Mouse (Mus musculus) adrenal gland, postnatal 25 days (tissue): Measurements from ENCODE around the gene Bpifb1. TPM values are rescaled to one million over a fixed set of nuclear protein-coding genes. Genes with fewer than 3 reads are reported as not detected.
"Not testable (repeated sequence)": the region's sequence is repeated elsewhere in the genome, so short reads cannot be mapped to it uniquely, and the experiment has no call there.

Source experiments
- DNase-seq: peaks from one replicate; pipeline ENCODE4 v3.0.0; 2021; ENCODE audit warnings: mixed read lengths
- long read RNA-seq: library from polyadenylated mRNA; stranded (forward); transcript quantifications from one replicate; pipeline ENCODE4 v2.0.0, GENCODE M21; 2021
- total RNA-seq: library from RNA; stranded (reverse); gene quantifications from 2 replicates; pipeline ENCODE4 v1.2.3, GENCODE M21; 2021

The Bpifb1 gene
- not detected in 2 replicates for total RNA-seq
- long read RNA-seq, result 0 reads

GRCm38 (mm10) chr2:154190546-154191258 is at the start of gene Bpifb1:
Bpifb1 (plus strand) TSS chr2:154190818.
- no peak for DNase-seq

GRCm38 (mm10) chr2:154142580-154142979 is 48.0 kb upstream of the Bpifb1 start, which contains the start of gene Bpifa1:
Bpifa1 (plus strand) TSS chr2:154142880.
- no peak for DNase-seq

GRCm38 (mm10) chr2:154143735-154144134 is 46.9 kb upstream of the Bpifb1 start:
- DNase-seq, result no peak

- DNase-seq, result no peak
Observed at GRCm38 (mm10) chr2:154147496-154147895, 43.1 kb upstream of the Bpifb1 start.

- peak; percentile 63 for DNase-seq
Observed at GRCm38 (mm10) chr2:154158433-154158832, 32.2 kb upstream of the Bpifb1 start.

- DNase-seq, result no peak
Observed at GRCm38 (mm10) chr2:154162307-154162706, 28.3 kb upstream of the Bpifb1 start, which contains the start of gene Bpifa5. Bpifa5 (plus strand) TSS chr2:154162607.

- no peak for DNase-seq
Observed at GRCm38 (mm10) chr2:154163306-154163705, 27.3 kb upstream of the Bpifb1 start.

- no peak for DNase-seq
Observed at GRCm38 (mm10) chr2:154169172-154169571, 21.4 kb upstream of the Bpifb1 start.

GRCm38 (mm10) chr2:154171621-154172020 is 19.0 kb upstream of the Bpifb1 start:
- DNase-seq, result no peak

- DNase-seq, result no peak
Observed at GRCm38 (mm10) chr2:154173313-154173712, 17.3 kb upstream of the Bpifb1 start.

GRCm38 (mm10) chr2:154181900-154182299 is 8.7 kb upstream of the Bpifb1 start:
- DNase-seq, result not testable (repeated sequence)

- DNase-seq, result not testable (repeated sequence)
Observed at GRCm38 (mm10) chr2:154183061-154183460, 7.6 kb upstream of the Bpifb1 start.

GRCm38 (mm10) chr2:154185319-154185718 is 5.3 kb upstream of the Bpifb1 start:
- no peak for DNase-seq

- no peak for DNase-seq
Observed at GRCm38 (mm10) chr2:154185748-154186147, 4.9 kb upstream of the Bpifb1 start.

GRCm38 (mm10) chr2:154187468-154187867 is 3.1 kb upstream of the Bpifb1 start:
- no peak for DNase-seq

GRCm38 (mm10) chr2:154189877-154190434 is 662 bp upstream of the Bpifb1 start:
- no peak for DNase-seq

- DNase-seq, result no peak
Observed at GRCm38 (mm10) chr2:154192141-154192540, 1.5 kb downstream of the Bpifb1 start.

- no peak for DNase-seq
Observed at GRCm38 (mm10) chr2:154193071-154193470, 2.5 kb downstream of the Bpifb1 start.

GRCm38 (mm10) chr2:154193994-154194504 is 3.4 kb downstream of the Bpifb1 start:
- peak; percentile 23 for DNase-seq

- DNase-seq, result no peak
Observed at GRCm38 (mm10) chr2:154197036-154197435, 6.4 kb downstream of the Bpifb1 start.

- DNase-seq, result no peak
Observed at GRCm38 (mm10) chr2:154204630-154205029, 14.0 kb downstream of the Bpifb1 start.

- peak; percentile 57 for DNase-seq
Observed at GRCm38 (mm10) chr2:154206908-154207307, 16.3 kb downstream of the Bpifb1 start.

- no peak for DNase-seq
Observed at GRCm38 (mm10) chr2:154209112-154209511, 18.5 kb downstream of the Bpifb1 start.

- no peak for DNase-seq
Observed at GRCm38 (mm10) chr2:154211121-154211520, 20.5 kb downstream of the Bpifb1 start.
